Mouse (Mus musculus) megakaryocyte, embryonic 14.5 days (primary cell): Measurements from ENCODE around the gene Erich4.

Source experiments
- FLI1 ChIP-seq: IDR thresholded peaks from 2 replicates; pipeline ENCODE4 v1.6.1; 2012; ENCODE audit warnings: low read length, inconsistent platforms, mixed read lengths
- GATA1 ChIP-seq: IDR thresholded peaks from 3 replicates; pipeline ENCODE4 v1.6.1; 2012; ENCODE audit warnings: mixed read lengths, low read length, inconsistent platforms, borderline replicate concordance

DNA sequence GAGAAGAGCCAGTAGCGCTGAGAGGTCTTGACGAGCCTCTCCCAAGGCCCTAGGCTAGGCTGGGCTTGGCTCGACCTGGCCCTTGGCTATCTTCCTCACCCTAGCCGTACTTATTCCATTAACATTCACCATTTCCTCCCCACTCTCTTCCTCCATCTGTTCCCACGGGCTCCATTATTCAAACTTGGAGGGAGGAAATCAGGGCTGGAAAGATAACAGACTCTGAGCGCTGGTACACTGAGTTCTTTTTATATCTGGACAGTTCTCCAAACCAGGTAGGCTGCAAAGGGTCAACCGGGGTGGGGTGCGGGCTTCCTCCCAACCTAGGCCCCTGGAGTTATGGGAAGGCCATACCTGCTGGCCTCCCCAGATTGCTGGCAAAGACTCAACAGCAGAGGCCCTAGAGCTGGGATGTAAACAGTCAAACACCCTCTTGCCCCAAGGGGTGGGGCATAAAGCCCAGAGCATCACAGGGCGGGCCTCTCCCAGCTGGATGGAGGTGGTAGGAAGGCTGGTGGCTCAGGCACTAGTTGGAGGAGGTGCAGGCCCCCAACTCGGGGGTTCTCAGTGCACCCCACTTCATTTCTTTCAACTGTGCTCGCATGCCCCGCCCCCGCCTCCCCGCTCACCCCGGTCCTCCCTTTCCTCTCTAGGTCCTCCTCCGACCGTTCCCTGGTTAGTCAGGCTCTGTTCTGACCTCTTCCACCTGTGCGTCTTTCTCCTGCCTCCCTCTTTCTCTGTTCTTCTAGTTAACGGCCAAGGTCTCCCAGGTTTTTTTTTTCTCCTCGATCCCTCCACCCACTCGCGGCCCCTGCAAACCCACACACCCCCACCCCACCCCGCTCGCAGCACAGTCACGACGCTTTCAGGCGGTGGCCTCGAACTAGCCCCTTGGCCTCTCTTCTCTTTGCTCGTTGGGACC is 11.1 kb upstream of the Erich4 start, which contains the start of gene B3gnt8:
- TF ChIP-seq FLI1 (no peak), GATA1 (no peak)
